Mouse (Mus musculus): ENCODE measurements around the gene Klkb1. TPM values are rescaled to one million over a fixed set of nuclear protein-coding genes. Genes with fewer than 3 reads are reported as not detected.

Gene Klkb1
- 0.23 TPM for polyA plus RNA-seq (2017; shearing (Covaris generic))

DNA sequence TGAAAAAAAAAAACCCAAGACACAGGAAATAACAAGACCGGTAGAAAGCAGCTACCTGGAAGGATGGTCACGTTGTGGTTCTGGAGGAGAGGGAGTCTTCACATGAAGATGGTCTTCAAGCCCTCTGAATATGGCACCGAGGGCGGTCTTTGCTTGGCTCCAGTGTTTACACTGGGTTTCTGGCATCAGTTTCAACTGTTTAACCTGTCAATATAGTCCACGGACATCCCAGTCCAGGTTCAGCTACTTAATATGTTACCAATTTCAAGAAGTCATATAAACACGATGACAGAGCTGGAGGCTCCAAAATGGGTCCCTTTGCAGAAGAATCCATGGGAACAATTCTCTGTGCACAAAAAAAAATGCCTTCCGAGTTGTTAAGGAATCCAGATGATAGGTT is at the start of gene Klkb1:
Klkb1 (minus strand) TSS at position 173 of the 400 bp plus-strand sequence.

DNA sequence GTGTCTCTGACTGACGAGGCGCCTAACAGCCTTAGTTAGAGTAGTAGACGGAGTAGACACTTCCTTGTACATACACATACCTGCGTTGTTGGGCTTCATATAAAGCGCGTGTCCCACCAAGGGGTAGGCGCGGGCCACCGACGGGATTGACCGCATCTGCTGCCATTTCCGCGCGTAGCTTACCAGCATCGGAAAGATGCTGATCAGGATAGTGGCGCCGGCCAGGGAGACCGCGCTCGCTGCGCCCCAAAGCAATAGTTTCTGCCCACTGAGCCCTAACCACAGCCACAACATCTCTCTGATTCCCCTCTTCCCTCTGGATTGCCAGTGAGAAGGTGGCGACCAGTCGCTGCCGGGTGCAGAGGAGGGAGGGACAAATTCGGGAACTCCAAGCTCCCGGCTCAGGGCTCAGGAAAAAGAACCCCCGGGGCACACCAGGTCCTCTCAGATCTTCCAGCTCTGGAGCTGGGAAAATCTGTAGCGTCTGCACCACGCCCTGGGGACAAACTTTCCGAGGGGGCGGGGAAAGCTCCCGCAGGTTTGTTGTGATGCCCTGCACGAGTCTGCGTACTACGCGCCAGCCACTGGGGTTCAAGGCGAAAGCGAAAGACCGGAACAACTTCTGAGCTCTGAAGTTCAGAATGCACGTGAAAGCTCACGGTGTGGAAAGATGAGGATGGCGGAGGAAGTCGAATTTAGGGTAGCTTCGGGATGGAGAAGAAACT is 38.2 kb upstream of the Klkb1 start, which contains the start of gene Cyp4v3:
Cyp4v3 (minus strand) TSS at position 532 of the 725 bp plus-strand sequence.

DNA sequence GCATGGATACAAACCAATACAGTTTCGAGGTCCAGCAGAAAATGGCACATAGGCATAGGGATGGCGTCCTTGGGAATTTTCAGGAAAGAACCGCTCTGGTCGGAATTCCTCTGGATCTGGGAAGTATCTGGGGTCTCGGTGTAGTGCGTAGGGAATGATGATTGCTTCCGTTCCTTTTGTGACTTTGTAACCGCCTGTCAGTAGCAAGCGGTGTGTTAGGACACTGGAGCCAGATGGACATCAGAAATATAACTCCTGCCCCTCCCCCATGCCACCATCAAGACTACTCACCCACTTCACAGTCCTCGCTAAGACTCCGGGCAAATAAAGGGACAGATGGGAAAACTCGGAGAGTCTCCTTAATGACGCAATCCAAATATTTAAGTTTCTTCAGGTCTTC is 13.7 kb upstream of the Klkb1 start, which contains the start of gene Gm45753:
Gm45753 (minus strand) TSS at position 101 of the 400 bp plus-strand sequence.

DNA sequence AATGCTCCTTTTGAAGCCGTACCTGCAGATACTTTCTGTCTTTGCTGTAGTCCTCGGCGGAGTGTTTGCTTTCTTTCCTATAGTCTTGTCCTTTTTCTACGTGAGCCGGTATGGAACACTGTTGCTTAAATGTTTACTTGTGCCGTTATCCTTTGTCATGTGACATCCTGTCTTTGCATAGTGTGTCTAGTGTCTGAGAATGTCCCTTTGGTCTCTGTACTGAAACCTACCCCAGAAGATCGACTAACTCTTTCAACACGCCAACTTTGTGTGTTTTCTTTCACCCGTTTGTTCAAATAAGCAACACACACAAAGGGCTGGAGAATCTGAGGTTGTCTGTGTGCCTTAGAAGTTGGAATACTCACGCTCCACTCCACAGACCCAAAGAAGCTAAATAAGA is 32.7 kb downstream of the Klkb1 start, which contains the start of gene F11:
F11 (minus strand) TSS at position 112 of the 400 bp plus-strand sequence.

Other genes starting within 250 kb of the Klkb1 start
- gene Mtnr1a, start 225.7 kb downstream of the Klkb1 start, polyA plus RNA-seq (2017; shearing (Covaris generic)) = not detected
- not detected for gene F11, start 32.8 kb downstream of the Klkb1 start, polyA plus RNA-seq (2017; shearing (Covaris generic))
- gene Gm45753, start 13.6 kb upstream of the Klkb1 start, polyA plus RNA-seq (2017; shearing (Covaris generic)) = not detected
- gene Cyp4v3, start 38.4 kb upstream of the Klkb1 start, polyA plus RNA-seq (2017; shearing (Covaris generic)) = 13.8 TPM
- 0.18 TPM for gene Fam149a, start 87.4 kb upstream of the Klkb1 start, polyA plus RNA-seq (2017; shearing (Covaris generic))
- 1.3 TPM for gene Tlr3, start 116.2 kb upstream of the Klkb1 start, polyA plus RNA-seq (2017; shearing (Covaris generic))
- gene Sorbs2, start 212.9 kb upstream of the Klkb1 start, polyA plus RNA-seq (2017; shearing (Covaris generic)) = 0.87 TPM